Comparison of ENCODE assay signal across 12 mouse cellular contexts in the genomic region with DNA sequence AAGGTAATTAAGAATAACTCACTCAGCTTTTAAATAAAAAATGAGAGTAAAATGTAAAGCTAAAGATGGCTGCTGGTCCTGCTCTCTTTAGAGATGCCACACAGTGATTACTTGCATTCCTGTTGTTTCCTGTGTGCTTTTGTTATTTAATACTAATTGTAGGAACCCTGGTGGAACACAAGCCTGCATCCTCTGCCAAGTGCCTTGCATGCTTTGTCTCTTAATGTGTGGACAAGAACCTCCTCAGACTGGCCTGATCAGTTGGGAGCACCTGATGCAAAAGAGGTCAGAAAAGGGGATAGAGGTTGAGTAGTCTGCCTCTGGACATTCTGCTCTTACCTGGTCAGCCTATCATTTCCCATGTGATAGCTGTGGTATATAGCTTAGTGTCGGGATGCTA.
"Had no signal": no experiment of that assay in that cellular context is flagged by ENCODE, and none has a peak within 500 bp of the region (broad histone marks: within the 10 kb centered on the region; RNA-seq: fewer than 3 reads in every experiment).

No protein-coding gene starts in this region.

- H3K9me3 ChIP-seq: liver, embryonic 12.5 days; megakaryocyte, embryonic 14.5 days; midbrain, embryonic 13.5 days; midbrain, embryonic 15.5 days had no signal

- H3K27me3 ChIP-seq: liver, embryonic 12.5 days; megakaryocyte, embryonic 14.5 days; midbrain, embryonic 13.5 days; midbrain, embryonic 15.5 days had no signal

- ATAC-seq: liver, embryonic 12.5 days; midbrain, embryonic 13.5 days; midbrain, embryonic 15.5 days had no signal

- H3K4me1 ChIP-seq: midbrain, embryonic 13.5 days; midbrain, embryonic 15.5 days had no signal

- H3K9ac ChIP-seq: liver, embryonic 12.5 days; liver, embryonic 14.5 days; lung, embryonic 14.5 days; midbrain, embryonic 13.5 days; midbrain, embryonic 15.5 days had no signal

- H3K36me3 ChIP-seq: liver, embryonic 12.5 days; midbrain, embryonic 13.5 days; midbrain, embryonic 15.5 days had no signal

- DNase-seq: right cerebral cortex, postnatal 14 days; thymus, adult 18-20 months; thymus, postnatal 14 days; thymus, postnatal 36 days had no signal

- H3K4me3 ChIP-seq: liver, embryonic 12.5 days; megakaryocyte, embryonic 14.5 days; midbrain, embryonic 13.5 days; midbrain, embryonic 15.5 days had no signal

- H3K27ac ChIP-seq: liver, embryonic 12.5 days; liver, embryonic 14.5 days; macrophage; midbrain, embryonic 13.5 days; midbrain, embryonic 15.5 days had no signal

- H3K4me2 ChIP-seq: liver, embryonic 12.5 days; lung, embryonic 14.5 days; midbrain, embryonic 11.5 days; midbrain, embryonic 13.5 days; midbrain, embryonic 15.5 days had no signal
